Mouse (Mus musculus) neural tube, embryonic 10.5 days (tissue): ENCODE results near the gene Glis3.

Source experiments
- DNase-seq: peaks from one replicate; pipeline ENCODE4 v3.0.0-alpha.2; 2017; ENCODE audit warnings: low spot score; ENCODE audit errors: extremely low spot score

Glis3 gene

GRCm38 (mm10) chr19:28656882-28657281, 23.0 kb downstream of the Glis3 start:
- DNase-seq, result no peak

DNA sequence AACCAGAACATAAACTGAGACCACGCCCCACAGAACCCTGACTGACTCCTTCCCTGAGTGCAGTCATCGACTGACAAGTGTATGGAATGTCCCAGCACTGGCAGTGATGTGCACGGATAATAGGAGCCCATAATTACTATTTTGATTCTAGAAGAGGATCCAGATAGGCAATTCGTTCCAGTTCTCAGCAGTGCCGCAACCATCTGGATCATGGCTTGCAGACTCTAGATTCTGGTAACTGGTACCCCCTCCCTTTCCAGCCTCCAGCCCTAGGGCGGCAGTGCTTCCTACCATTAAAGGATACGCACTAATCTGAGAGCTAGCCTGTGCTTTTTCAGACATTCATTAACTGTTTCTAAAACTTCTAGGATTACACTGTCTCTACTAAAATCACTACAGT, 24.7 kb downstream of the Glis3 start:
- no peak for DNase-seq

- no peak for DNase-seq
Observed at GRCm38 (mm10) chr19:28650836-28651235, 29.0 kb downstream of the Glis3 start.

- no peak for DNase-seq
Observed at GRCm38 (mm10) chr19:28649489-28649888, 30.4 kb downstream of the Glis3 start.

DNA sequence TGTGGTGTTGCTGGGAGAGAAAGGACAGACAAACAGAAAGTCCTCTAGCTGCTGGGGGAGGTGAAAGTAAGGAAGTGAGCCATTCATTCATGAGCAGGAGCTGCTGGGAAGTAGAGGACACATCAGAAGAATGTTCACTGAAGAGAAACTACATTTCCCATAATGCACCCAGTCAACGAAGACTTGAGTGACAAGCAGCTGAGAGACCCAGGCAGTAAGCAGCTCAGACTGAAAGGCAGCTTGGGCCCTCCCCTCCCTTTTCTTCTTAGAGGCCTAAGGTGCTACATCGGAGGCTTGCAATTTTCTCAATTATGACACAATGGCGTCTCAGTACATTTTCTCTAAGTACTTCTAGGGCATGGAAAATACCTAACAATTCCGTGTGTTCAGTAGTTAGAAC, 31.0 kb downstream of the Glis3 start:
- no peak for DNase-seq

DNA sequence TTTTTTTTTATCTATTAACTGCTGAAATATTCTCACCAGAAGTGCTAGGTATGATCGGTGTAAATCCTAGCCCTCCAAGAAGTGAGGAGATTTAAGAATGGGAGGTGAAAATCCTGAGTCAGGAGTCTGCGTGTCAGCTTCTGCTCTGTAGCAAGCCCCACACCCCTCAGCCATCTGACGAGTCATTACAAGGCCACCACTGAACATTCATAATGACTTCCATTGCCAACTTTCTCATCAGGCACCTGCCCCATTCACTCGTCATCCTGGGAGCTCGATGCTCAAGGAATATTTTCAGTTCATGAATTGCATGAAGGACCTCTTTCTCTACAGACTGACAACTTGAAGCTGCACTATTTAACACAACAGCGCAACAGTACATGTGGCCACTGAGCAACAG, 32.5 kb downstream of the Glis3 start:
- no peak for DNase-seq

DNA sequence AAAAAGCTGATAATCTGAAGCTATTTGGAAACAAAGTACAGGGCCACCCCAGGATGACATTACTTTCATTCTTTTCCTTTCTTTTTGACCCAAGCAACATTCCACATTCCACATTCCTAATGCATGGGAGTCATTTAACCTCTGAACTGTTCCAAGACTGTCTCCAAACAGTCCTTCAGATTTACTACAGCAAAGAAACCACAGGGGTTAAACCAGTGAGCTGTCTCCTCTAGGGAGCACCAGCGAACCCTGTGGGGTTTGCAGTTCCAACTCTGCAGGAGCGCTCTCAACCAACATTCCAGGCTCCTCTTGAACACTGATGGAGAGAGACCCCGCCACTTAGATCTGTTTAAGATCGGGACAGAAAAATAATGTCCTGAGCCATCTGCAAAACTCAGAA, 33.6 kb downstream of the Glis3 start:
- DNase-seq, result no peak

- no peak for DNase-seq
Observed at GRCm38 (mm10) chr19:28640861-28641381, 39.0 kb downstream of the Glis3 start.

DNA sequence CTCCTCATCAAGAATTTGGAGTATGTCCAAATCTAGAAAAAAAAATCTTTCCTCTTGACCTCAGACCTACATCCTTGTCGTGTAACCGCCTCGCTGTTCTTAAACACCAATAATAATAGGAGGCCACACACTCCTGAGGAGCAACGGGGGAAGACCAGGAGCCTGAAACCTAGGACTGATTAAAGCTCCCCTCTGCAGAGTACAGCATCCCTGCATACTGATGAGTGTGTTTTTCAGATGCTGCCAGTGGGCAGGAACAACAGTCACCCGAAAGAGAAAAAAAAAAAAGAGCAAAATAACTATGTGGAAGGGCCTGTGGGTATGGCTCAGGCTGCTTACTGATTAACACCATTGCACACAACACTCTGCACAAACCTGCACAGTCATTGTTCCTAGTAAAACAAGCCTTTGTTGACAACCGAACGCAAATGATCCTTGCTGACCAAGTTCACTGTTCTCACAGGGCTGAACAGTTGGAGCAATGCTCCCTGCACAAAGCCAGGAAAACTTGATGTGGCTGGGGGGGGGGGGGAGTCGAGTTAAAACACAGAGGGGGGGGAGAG, 43.8 kb downstream of the Glis3 start:
- DNase-seq, result no peak

DNA sequence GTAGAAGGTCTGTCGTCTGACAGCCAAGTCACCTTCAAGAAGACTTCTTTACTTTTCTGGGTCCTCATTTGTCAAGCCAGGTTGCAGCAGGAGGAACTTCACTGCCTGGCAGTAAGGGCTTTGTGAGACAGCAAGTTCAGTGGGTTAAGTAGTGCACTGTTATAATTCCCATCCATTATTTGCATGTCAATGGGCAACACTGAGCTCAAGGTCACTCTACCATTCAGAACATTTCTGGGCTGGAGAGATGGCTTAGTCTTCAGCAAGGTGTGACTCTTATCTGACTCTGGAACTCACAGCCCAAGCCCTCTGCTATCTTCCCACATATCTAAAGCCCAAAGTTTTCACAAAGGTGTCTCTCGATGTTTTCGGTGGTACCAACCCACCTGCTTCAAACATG, 44.9 kb downstream of the Glis3 start:
- no peak for DNase-seq

- DNase-seq, result no peak
Observed at GRCm38 (mm10) chr19:28628416-28628815, 51.5 kb downstream of the Glis3 start.

DNA sequence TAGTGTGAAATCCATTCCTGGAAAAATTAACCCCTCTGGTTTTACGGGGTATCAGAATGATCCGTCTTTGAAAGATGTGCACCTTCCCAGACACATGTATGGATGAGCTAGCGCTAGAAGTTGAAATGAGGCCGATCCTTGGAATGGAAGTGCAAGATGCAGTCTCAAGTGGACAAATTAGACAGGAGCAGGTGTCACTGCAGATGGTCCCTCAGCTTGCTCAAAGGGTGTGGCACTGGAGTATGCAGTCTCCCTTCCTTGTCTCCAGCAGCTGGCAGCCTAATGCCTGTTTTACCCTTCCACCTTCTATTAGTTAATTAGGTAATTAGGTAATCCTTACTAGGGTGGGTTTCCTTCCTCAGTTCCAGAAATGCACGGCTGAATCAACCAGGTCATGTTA, 53.7 kb downstream of the Glis3 start:
- DNase-seq, result no peak

GRCm38 (mm10) chr19:28624571-28624970, 55.3 kb downstream of the Glis3 start:
- DNase-seq, result no peak

DNA sequence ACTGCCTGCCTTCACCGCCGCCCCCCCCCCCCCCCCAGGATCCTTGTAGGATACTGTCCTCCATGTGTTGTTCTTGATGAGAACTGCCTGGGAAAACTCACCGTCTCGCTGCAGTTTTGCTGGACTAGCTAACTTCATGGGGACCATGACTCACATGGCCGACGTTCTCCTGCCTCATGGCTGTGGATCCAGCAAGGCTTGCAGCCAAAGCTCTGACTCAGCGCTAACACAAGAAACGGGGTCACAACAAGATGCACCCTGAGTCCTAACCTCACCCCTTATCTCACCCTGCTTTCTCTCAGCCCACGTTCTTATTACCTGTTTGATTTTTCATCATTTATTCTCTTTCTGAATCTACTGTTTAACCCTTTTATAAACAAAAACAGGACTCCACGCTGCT, 56.2 kb downstream of the Glis3 start:
- no peak for DNase-seq

- no peak for DNase-seq
Observed at GRCm38 (mm10) chr19:28621608-28622505, 58.0 kb downstream of the Glis3 start.

GRCm38 (mm10) chr19:28617736-28618135, 62.1 kb downstream of the Glis3 start:
- no peak for DNase-seq

DNA sequence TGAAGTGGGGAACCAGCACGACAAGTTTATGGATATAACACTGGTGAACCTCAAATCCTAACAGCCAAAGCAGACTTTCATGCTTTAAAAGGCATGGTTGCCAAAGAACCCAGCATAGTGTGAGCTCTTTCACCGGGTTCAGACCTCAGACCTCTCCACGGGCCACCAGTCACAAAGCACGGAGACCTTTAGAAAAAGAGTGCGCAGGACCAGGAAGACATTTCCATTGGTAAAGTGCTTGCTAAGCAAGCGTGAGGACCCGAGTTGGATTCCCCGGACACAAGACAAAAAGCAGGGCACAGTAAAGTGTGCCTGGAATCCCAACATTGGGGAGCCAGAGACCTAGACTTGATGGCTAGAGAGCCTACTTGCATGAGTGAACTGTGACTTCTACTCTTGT, 62.7 kb downstream of the Glis3 start:
- no peak for DNase-seq

- DNase-seq, result no peak
Observed at GRCm38 (mm10) chr19:28616487-28616886, 63.4 kb downstream of the Glis3 start.

- no peak for DNase-seq
Observed at GRCm38 (mm10) chr19:28612249-28612648, 67.6 kb downstream of the Glis3 start.

DNA sequence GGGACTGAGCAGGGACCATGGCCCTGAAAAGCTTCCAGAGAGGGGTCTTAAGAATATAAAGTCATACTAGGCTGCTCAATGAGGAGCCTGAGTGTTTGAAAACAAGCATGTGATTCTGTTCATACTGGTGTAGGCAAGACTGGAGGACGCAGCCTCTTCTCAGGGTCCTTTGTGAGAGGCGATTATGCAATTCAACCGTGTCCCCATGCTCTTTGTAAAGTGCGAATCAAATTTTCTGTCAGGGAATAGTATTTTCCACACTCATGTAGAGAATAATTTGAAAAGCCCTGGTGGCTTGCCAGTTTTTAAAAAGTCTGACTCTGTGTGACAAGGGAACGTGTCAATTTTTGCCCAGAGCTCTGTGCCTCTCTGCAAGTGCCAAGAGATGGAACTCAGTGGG, 71.1 kb downstream of the Glis3 start:
- no peak for DNase-seq

DNA sequence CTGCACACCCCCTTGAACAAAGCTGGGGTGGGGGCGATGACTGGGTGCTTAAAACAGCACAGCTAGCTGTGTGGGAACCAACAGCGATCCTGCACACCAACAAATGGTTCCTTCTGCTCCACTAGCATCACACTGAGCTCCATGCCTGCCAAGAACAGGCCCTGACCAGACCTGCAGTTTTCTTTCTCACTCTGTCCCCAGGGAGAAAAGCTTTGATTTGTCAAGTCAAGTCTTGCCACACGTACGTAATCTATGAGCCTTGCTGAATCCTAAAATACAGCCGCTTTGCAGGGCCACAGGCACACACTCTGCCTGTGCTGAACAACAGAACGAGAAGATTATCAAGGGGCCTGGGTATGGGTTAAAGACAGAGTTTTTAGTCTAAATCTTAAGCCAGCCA, 71.6 kb downstream of the Glis3 start:
- DNase-seq, result no peak

- DNase-seq, result no peak
Observed at GRCm38 (mm10) chr19:28600866-28601265, 79.0 kb downstream of the Glis3 start.

GRCm38 (mm10) chr19:28594215-28594614, 85.7 kb downstream of the Glis3 start:
- DNase-seq, result no peak
